12 mouse cellular contexts compared by ENCODE assay signal in genomic region chr15:84624870-84625269, GRCm38 (mm10). TPM values are rescaled to one million over a fixed set of nuclear protein-coding genes. Genes with fewer than 3 reads are reported as not detected.
DNase-seq lines count a peak whose midpoint lies in the region; ATAC-seq lines count a peak whose summit lies in the region.
"Had no signal": no experiment of that assay in that cellular context is flagged by ENCODE, and none has a peak within 500 bp of the region (broad histone marks: within the 10 kb centered on the region; RNA-seq: fewer than 3 reads in every experiment).

No protein-coding gene starts in this region.

- no peaks in the 10 kb centered on the region; the same call in 1 of the 2 replicates for H3K9me3 ChIP-seq in kidney, embryonic 15.5 days (replicated peaks)
- no peaks in the 10 kb centered on the region for H3K9me3 ChIP-seq in forebrain, embryonic 13.5 days (replicated peaks)
- H3K9me3 ChIP-seq: neural tube, embryonic 13.5 days had no signal

- H3K4me3 ChIP-seq in kidney, embryonic 15.5 days (replicated peaks): no peak overlapping the region
- H3K4me3 ChIP-seq in forebrain, embryonic 13.5 days: no peak overlapping the region
- H3K4me3 ChIP-seq: left cerebral cortex, adult 2 months; neural tube, embryonic 13.5 days had no signal

- ATAC-seq in kidney, embryonic 15.5 days (replicated peaks; ENCODE audit: low FRiP score): no peak
- ATAC-seq in forebrain, embryonic 13.5 days: no peak
- ATAC-seq in erythroblast, adult 5-6 weeks (replicated peaks; ENCODE audit: low FRiP score, poor library complexity, severe bottlenecking): no peak
- ATAC-seq: forebrain, embryonic 16.5 days had no signal

- no peaks in the 10 kb centered on the region for H3K36me3 ChIP-seq in kidney, embryonic 15.5 days
- H3K36me3 ChIP-seq in forebrain, embryonic 13.5 days (ENCODE audit: poor library complexity, severe bottlenecking): no peaks in the 10 kb centered on the region
- H3K36me3 ChIP-seq: neural tube, embryonic 13.5 days had no signal

- peak; percentile 71 to 75 for DNase-seq in cerebellum, postnatal 10 days
- DNase-seq in cerebellum, adult 11-12 months: no peak
- peak; percentile 78 for DNase-seq in kidney, postnatal 10 days
- peak; percentile 86 for DNase-seq in MN1 (ENCODE audit: low spot score)
- DNase-seq in heart, postnatal 36 days: peak; percentile 56

- peaks cover 17% of the 10 kb centered on the region for H3K27me3 ChIP-seq in kidney, embryonic 15.5 days
- H3K27me3 ChIP-seq in forebrain, embryonic 13.5 days: no peaks in the 10 kb centered on the region
- H3K27me3 ChIP-seq: neural tube, embryonic 13.5 days had no signal

- WGBS in kidney, embryonic 15.5 days: 47% methylated on average over 9 of the region's 9 CpGs
- 65% methylated on average over 9 of the region's 9 CpGs for WGBS in forebrain, embryonic 13.5 days

- H3K4me2 ChIP-seq in kidney, embryonic 15.5 days: no peak overlapping the region
- no peak overlapping the region for H3K4me2 ChIP-seq in forebrain, embryonic 13.5 days
- H3K4me2 ChIP-seq: neural tube, embryonic 13.5 days had no signal

- peaks cover 12% of the 10 kb centered on the region for H3K4me1 ChIP-seq in kidney, embryonic 15.5 days
- peaks cover 64% of the 10 kb centered on the region for H3K4me1 ChIP-seq in forebrain, embryonic 13.5 days

- no peak overlapping the region for H3K9ac ChIP-seq in kidney, embryonic 15.5 days
- no peak overlapping the region for H3K9ac ChIP-seq in forebrain, embryonic 13.5 days
- H3K9ac ChIP-seq: neural tube, embryonic 13.5 days had no signal

- H3K27ac ChIP-seq in kidney, embryonic 15.5 days: no peak overlapping the region
- no peak overlapping the region for H3K27ac ChIP-seq in forebrain, embryonic 13.5 days
- H3K27ac ChIP-seq: hindbrain, postnatal 0 days; left cerebral cortex, adult 2 months; neural tube, embryonic 13.5 days had no signal

- intact Hi-C loops in heart, postnatal 36 days (cut with DNase I): no loop called here

RNA-seq across cellular contexts. Expression of gene Prr5, which starts 44.5 kb away (rescaled TPM):
- polyA plus RNA-seq in kidney, embryonic 15.5 days (2015; fragmentation: Nextera tagmentation; extraction: Ambion mirVana): 40.3 and 46.8 TPM in 2 replicates
- 1 to 10 TPM; 3.1 to 3.7 TPM for total RNA-seq in heart, postnatal 36 days (2021)
- polyA plus RNA-seq in forebrain, embryonic 13.5 days (2015; fragmentation: Nextera tagmentation; extraction: Ambion mirVana): 7.0 and 8.0 TPM in 2 replicates
- 0.84 TPM in 1 of 2 replicates, not detected in the other for total RNA-seq in erythroblast, adult 5-6 weeks (2015; ENCODE audit: low replicate concordance)
- total RNA-seq in erythroblast, adult 5-6 weeks (2017; ENCODE audit: low replicate concordance): 0.09 TPM in 1 of 2 replicates, not detected in the other
